Mouse (Mus musculus): ENCODE data around the gene Tmc5.

Gene Tmc5

DNA sequence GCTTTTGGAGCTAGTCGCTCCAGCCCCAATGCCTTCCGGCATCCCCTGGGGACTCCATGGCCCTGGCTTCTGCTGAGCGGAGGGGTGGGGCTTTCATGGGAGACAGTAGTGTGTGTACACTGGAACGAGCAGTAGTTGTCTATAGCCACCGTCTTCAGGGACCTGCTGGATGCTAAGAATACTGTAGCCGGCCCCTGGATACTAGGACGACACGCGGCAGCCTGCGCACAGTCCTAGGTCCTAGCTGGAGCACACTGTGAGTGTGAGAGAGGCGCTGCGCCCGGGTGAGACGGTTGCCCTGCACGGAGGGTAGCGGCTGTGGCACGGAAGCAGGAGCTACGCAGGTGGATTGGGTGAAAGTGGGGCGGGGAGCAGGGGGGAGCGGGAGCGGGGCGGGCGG lies at the start of gene Tmc5:
Tmc5 (plus strand) TSS at position 97 of the 400 bp plus-strand sequence.
- in situ Hi-C loops (cut with MboI, MseI): no loop called here

- in situ Hi-C loops (cut with MboI, MseI): no loop called here
Measured at GRCm38 (mm10) chr7:118547451-118547850, 49.6 kb upstream of the Tmc5 start.

DNA sequence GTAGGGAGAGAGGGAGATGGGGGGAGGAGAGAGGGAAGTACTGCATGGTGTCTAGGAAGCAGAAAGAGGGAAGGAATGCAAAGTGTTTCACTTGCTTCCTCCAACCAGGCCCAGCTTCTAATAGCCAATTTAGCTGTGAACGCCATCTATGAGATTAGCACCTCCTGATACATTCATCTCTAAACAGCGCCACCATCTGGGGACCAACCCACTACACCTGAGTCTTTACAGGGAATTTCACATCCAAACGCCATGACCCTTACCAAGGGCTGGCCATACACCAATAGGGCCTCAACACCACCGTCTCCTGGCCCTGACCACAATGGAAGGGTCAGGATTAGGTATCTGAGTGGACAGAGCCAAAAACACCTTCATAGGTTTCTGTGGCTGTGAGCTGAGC lies 43.2 kb upstream of the Tmc5 start:
- in situ Hi-C loops (cut with MboI, MseI): no loop called here

DNA sequence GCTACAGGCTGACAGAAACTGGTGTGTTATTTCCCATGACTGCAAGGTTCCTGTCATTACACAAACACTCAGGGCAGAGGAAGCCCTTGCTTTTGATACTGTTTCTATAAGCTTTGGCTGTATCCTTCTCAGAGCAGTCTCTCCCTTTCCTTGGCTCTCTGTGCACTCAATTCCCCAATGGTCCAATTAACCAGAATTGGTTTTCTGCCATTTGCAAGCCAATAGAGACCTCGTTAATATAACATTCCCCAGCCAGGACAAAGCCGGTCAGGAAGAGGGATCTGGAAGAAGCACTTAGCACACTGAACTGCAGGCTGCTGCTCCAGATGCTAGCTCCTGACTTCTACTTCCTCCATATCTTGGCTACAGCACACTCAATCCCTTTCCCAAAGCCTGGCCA lies 42.8 kb upstream of the Tmc5 start:
- in situ Hi-C loops (cut with MboI, MseI): no loop called here

DNA sequence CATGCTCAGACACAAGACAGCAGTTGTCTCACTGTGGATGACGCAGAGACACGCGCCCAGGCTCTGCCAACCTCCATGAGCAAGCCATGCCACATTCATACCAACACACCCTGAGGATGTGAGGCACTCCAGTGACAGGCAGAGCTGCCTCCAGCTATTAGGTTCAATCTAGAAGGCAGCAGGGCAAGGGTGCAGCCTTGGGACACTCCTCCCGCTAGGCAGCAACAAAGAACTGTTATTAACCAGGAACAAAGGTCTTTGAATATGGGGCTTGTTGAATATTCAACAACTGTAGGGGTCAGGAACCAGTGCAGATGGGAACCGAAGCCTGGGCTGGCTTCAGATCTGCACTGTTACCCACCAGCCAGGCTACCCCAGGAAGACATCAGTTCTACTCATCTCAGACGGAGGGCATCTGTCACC lies 28.0 kb upstream of the Tmc5 start:
- in situ Hi-C loops (cut with MboI, MseI): no loop called here

- in situ Hi-C loops (cut with MboI, MseI): no loop called here
Measured at GRCm38 (mm10) chr7:118571350-118571749, 25.7 kb upstream of the Tmc5 start.

DNA sequence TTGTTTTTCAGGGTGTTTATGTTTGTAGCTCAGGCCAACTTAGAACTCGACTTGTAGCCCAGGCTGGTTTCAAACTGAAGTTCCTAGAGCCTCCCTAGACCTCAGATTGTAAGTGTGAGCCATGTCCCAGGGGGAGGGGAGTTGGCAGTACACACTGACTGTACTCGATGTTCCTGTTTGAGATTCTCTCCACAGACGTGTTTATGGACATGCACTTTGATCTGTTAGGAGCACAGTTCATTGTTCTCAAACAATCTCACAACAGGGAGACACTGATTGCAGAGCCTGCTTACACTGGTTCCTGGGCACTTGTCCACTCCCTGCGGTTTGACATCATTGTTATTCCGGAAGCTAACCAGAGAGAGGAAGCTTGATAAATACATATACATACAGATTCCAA lies 25.1 kb upstream of the Tmc5 start:
- in situ Hi-C loops (cut with MboI, MseI): no loop called here

DNA sequence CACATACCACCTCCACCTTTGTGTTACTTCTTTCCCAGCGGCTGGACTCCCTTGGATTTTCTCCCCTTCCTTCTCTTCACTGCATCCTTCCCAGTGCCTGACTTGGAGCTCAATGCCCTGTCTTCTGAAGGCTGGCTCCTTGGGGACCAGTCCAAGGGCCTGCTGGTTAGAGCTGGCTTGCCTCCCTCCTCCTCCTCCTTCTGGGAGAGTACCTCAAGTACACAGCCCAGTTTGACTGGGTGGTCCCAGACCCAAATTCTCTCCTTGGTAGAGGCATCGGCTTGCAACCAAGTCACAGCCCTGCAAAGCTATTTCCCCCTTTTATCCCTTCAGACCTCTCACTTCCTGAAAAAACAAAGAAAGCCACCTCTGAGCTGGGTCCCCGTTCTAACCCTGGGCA lies 18.8 kb upstream of the Tmc5 start:
- in situ Hi-C loops (cut with MboI, MseI): no loop called here

DNA sequence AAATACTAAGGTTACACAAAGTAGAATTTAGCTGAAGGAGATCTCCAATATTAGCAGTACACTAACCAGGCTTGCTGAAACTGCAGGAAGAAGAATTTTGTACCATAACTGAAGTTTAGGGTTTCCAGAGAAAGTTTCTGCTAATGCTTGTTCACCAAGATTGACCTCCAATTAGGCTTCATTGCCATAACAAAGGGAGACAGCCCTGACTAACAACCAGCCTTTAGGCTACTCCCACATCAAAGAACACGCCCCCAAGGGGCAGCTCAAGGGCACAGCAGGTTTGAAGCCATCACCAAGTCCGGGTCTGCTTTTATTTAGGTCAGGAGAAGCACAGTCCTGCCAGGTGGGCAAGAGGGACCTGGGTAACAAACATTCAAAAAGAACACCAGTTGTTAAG lies 17.2 kb upstream of the Tmc5 start:
- in situ Hi-C loops (cut with MboI, MseI): no loop called here

GRCm38 (mm10) chr7:118583821-118584220 lies 13.3 kb upstream of the Tmc5 start:
- in situ Hi-C loops (cut with MboI, MseI): no loop called here

- in situ Hi-C loops (cut with MboI, MseI): no loop called here
Measured at GRCm38 (mm10) chr7:118584257-118584907, 12.7 kb upstream of the Tmc5 start, which contains the start of gene Tmc7. Gene Tmc7 (minus strand): TSS chr7:118584736.

DNA sequence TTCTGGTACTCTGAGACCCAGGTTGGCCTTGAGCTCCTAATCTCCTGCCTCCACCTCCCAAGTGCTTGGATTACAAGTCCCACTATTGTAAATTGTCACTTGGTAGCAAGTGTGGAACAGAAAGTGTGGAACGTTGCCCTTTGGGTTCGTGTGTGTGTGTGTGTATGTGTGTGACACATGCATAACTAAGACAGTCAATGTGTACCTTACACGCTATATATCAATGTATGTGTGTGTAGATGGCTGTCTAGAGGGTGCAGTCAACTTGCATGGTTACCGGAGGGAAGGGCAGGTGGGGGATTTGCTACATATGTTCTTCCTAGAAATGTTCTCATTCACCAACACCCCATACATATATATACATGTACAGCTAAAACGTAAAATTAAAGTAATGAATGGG lies 12.2 kb upstream of the Tmc5 start:
- in situ Hi-C loops (cut with MboI, MseI): no loop called here

DNA sequence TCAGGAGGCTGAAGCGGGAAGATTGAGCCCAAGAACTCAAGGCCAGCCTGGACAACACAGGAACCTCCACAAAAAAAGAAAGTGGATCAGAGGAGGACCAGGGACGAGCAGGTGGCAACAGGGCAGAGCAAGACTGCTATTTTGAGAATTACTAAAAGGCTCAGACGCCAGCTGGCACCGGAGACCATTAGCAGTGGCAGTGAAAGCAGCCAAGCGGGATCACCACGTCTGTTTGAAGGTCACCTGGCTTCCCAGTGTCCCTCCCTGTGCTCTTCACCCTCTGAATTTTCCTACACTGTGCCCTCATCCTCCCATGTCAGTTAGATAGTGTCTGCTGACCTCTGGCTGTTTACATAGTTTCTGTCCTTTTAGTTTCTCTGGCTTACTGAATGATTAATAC lies 11.2 kb upstream of the Tmc5 start:
- in situ Hi-C loops (cut with MboI, MseI): no loop called here

DNA sequence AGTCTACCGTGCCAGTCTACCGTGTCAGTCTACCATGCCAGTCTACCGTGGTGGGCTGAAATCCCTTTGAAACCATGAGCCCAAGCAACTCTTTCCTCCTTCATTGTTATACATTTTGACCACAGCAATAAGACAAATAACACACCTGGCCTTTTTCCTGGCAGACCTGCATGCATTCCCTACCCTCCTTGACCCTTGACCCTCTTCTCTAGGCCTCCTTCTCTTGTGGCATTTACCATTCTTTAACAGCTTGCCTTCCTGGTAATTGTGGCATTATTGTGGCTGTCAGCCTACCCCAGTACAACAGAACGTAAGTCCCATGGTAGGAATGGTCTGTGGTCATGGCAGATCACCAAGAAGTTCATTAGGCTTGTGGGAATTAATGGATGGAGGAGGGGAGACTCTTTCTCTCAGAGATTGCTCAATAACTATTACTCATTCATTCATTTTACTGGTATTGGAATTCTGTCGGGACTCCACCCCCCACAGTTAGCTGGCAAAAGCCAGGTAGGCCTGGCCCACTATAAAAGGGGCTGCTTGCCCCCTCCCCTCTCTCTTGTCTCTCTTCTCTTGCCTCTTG lies 6.3 kb upstream of the Tmc5 start:
- in situ Hi-C loops (cut with MboI, MseI): no loop called here

- in situ Hi-C loops (cut with MboI, MseI): no loop called here
Measured at GRCm38 (mm10) chr7:118592146-118592545, 5.0 kb upstream of the Tmc5 start.

DNA sequence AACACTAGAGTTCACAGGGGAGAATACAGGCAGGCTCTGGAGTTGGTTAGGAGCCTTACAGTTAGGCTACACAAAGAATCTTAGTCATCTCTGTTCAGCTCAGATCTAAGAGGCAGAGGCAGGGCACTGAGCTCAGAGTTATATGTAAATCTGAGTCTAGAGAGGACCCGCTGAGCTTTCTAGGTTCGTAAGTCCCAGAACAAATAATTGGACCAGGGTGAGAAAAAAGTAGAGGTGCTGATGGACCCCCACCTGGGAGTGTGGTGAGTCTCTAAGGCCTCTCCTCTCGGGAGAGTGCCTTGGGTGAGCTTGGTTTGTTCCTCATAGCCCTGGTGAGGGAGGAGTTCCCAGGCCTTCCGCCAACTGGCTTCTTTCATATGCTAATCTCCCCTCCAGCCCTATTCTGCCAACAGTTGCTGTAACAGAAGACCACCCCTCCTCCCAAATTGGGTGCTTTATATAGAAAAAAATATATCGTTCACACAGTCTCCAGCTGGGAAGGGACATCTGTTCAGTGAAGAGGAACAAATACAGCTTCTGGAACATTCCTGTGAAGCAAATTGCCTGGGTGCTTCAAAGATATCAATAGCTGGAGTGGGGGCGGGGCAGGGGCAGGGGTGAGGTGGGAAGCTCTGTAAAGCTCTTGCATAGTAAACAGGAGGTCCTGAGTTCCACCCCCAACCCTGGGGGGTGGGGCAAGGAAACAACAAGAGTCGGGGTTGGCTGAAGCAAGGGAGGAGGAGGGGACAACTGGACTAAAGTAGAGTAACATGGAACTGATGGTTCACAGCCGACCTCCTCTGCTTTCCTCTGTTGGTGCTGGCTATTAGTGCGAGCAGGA lies 3.3 kb upstream of the Tmc5 start:
- in situ Hi-C loops (cut with MboI, MseI): no loop called here

DNA sequence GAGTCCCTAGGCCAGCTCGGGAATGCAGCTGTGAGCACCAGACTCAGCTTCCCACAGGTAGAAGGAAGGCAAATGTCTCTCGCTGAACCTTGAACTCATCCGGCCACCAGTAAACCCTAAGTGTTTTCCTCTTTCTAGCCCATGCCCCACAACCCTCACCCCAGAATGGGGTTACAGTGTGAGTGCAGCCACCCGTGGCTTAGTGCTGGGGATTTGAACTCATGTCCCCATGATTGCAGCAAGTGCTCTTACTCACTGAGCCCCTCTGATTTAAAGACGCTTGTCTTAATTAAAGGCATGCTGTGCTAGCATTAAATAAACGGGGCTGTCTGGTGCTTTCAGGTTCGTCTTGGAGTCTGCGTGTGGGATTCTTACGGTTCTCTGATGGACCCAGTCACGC lies 2.5 kb upstream of the Tmc5 start:
- in situ Hi-C loops (cut with MboI, MseI): no loop called here

DNA sequence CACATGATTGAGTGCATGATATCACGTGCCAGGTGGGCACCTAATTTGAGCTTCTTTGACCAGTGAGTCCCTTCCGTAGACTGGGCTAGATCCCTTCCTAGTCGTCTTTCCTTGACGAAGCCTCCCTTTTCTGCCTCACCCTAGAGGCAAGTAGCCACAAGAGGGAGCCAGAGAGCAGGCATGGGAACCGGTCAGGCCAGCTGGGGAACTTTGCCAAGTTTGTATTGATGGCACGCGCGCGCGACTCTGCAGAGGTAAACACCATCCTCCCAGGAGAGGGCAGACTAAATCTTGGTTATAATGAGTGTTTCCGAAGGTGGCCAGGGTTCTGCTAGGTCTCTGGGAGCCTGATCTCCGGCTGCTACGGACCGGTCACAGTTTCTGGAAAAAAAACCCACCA lies 1.9 kb upstream of the Tmc5 start:
- in situ Hi-C loops (cut with MboI, MseI): no loop called here

- in situ Hi-C loops (cut with MboI, MseI): no loop called here
Measured at GRCm38 (mm10) chr7:118596271-118596670, 826 bp upstream of the Tmc5 start.

DNA sequence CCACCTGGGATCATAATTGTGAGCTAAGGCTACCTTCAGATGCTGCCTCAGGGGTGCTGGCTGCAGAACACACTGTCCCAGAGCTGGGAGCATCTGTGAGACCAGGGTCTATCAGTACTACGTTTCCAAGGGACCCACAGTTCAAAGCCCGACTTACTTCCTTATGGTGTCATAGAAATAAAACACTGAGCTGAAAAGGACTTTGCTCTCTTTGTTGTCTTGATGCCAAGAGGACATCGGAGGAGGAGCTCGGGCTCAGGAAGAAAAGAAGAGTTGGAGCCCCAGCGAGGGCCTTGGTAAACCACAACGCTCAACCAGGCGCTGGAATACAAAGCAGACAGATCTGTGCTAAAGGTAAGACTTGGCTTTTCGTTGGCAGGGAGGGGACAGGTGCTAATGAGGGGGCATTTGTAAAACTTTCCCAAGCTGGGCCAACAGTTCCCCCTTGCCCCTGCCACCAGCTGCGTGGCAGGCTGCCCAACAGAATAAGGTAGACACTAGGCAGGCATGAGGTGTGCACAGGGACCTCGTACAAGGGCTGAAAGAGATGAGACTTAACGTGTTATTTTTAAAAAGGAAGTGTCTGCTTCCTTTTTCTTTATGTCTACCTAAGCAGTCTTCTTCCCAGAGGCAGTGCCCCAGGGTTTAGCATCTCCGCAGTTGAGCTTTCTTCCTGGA lies 3.0 kb downstream of the Tmc5 start:
- in situ Hi-C loops (cut with MboI, MseI): no loop called here

GRCm38 (mm10) chr7:118604842-118605241 lies 7.7 kb downstream of the Tmc5 start:
- in situ Hi-C loops (cut with MboI, MseI): no loop called here

GRCm38 (mm10) chr7:118609815-118610214 lies 12.7 kb downstream of the Tmc5 start:
- in situ Hi-C loops (cut with MboI, MseI): no loop called here
